Mouse (Mus musculus) erythroid progenitor cell, adult 5-6 weeks (primary cell): ENCODE measurements around the gene Pcdh17. TPM values are rescaled to one million over a fixed set of nuclear protein-coding genes. Genes with fewer than 3 reads are reported as not detected.

Experiments used
- ATAC-seq: replicated peaks from 2 replicates; pipeline ENCODE4 v1.8.0; 2016; ENCODE audit warnings: moderate number of reproducible peaks, mild to moderate bottlenecking, moderate TSS enrichment, inconsistent platforms; ENCODE audit not compliant: poor library complexity, low FRiP score, severe bottlenecking
- total RNA-seq, 2 experiments: library from RNA; stranded (forward) in 1 of 2; stranded (reverse) in 1 of 2; fragments of 150-400 nt in 1 of 2; fragments of 186-747, 209-891 nt in 1 of 2; gene quantifications; 2 replicates each; pipeline versions ENCODE4 v1.2.3 to v1.2.4; 2015 to 2017; ENCODE audit warnings: low replicate concordance in 2 of 2

Gene Pcdh17
- total RNA-seq (2015; ENCODE audit: low replicate concordance) = not detected in 2 replicates
- total RNA-seq (2017; ENCODE audit: low replicate concordance) = not detected in 2 replicates

DNA sequence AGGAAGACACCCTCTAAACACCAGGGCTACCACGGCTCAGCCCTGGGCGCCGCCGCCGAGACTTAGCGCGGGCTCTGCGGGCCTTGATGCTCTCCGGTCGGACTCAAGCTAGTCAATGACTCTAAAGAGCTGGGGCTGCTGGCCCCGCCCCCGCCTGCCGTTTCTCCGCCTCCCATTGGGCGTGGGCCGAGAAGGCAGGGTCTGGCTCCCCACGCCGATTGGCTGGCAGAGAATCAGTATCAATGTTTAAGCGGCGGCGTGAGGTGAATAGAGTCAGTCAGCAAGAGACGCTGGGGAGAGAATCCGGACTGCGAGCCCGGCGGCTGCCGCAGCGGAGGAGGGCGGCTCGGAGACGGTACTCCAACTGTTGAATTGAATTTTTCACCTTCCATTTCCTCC is at the start of gene Pcdh17:
Gene Pcdh17 (plus strand): TSS at position 276 of the 399 bp plus-strand sequence.
- ATAC-seq = peak; percentile 57; the same call in 1 of the 2 replicates

DNA sequence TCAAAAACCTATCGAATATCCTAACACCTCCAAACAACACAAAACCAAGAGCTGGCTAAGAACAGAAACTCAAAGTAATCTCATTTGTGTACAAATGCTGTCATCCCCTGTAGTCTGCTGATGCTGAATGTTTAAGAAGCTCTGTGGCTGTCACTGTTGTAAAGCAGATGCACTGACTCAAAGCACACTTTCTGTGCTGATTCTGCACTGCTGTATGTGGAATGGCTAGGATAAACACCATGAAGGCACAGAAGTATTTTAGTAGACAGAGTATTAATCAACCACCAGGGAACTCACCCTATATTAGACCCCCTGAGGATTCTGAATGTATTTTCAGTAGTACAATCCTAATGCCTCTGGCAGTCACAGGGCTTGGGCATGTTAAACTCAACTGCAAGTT is 46.2 kb upstream of the Pcdh17 start:
- ATAC-seq = no peak

DNA sequence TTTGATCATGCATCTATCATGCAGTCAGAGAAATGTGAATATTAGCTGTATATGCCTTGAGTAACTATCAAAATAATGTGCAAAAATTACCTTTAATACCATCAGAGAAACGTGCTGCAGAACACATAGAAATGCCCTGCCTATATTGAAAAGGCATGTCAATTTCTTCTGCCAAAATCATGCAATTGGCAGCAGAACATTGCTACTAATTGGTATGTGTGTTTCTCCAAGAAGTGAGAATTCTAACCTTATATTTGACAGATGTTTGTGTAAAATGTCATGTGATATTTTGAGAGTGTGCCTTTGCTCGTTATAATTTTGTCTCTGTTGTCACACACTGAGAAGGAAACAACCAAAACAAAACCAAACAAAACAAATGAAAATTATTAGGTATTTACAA is 18.6 kb upstream of the Pcdh17 start:
- no peak for ATAC-seq

DNA sequence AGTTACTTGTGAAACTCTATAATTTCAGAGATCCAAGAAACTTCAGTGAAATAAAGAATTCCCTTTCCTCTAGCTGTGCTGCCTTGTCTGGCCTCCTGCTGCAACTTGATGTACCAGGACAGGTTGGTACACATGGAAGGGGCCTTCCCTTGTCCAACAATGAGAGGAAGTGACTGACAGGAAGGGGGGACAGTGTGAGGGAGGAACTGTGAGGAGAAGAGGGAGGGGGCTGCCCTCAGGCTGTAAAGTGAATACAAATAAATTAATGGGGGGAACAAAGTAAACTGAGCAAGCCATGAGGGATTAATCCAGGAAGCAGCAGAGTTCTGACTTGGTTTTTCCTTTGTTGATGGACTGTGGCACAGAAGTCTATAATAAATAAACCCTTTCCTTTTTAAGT is 16.7 kb upstream of the Pcdh17 start:
- no peak for ATAC-seq

DNA sequence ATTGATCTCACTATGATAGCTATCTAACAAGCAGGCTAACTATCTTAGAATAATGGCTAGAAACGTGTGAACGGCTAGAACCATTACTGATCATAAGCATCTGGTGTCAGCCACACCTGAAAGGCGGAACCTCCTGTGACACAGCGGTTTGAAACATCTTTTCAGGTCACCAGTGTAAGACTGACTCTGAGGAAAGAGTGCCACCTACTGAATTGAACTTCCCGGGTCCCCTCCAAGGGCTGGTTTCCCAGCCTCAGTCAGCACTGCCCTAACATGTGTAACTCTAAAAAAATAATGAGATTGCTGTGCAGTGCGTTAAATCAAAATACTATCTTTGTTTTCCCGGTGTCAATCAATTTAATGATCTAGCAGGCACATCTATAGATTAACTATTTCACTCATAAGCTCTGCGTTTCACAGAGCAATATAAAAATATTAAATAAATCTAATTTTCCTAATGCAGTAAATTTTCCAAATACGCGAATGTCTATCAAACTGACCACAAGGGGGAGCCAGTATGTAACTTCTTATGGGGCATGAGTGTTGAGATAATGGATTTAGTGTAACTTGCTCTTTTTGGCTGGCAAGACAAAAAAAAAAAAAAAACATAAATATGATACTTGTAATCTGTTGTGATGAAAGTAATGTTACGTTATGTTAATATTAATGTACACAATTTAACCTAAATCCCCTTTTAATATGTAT is 5.1 kb upstream of the Pcdh17 start:
- ATAC-seq = no peak

DNA sequence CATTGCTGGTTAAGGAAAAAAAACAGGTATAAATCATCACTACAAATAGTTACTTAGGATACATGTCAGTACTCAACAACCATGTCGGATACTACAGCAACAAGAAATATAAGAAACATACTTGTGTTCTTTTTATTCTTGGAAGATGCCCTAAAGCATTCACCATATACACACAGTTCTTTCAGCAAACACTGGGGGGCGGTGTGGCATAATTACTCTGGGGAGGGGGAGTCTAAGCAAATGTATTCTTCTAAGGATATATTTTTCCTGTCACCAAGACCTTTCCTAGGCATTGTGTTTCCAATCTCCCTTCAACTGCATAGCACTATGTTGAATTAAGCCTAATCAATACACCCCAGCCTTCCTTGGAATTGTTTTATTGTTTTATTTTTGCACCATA is 2.5 kb upstream of the Pcdh17 start:
- no peak for ATAC-seq

DNA sequence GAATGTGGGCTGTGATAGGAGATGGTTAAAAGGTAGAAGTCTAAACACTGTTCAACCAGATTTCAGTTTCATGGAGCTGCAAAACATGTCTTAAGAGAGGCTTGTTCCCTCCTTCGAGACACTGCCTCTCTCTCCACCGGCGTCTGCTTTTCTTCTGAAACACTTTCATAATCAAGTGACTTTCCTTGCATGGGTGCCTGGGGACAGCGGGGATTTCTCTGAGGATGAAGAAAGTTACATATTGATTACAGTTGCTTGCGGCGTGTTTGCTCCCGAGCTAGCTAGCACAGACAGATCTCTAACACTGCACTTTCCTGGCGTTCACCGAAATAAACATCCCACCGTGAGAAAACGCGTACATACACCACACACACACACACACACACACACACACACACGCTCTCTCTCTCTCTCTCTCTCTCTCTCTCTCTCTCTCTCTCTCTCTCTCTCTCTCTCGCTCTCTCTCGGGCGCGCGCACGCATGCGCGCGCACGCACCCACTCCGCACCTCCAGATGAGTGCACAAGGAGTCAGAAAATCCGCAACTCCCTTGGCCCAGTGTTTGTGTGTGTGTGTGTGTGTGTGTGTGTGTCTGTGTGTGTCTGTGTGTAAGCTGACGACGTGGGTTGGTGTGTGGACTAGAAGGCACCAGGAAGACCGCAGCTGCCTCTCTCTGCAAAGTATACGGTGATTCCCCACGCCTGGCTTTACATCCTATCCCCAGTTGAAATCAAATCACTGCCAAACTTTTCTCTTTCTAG is 655 bp upstream of the Pcdh17 start:
- no peak for ATAC-seq

DNA sequence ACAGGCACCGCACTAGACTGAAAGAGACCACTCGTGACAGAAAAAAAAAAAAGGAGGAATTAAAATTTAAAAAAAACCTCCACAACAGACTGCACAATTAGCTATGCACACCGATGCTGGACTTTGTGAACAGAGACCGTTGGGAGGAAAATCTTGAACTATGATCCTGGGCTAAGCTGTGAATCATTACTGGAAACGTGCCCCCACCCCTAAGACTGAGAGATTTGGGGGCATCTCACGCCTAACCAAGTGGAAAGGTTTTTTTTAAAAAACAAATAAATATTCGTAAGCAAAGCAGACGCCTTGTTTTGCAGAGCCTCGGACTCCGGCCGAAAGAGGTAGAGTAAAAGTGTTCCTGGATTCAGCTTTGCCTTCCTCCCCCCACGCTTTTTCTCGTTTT is 398 bp downstream of the Pcdh17 start:
- ATAC-seq = no peak

DNA sequence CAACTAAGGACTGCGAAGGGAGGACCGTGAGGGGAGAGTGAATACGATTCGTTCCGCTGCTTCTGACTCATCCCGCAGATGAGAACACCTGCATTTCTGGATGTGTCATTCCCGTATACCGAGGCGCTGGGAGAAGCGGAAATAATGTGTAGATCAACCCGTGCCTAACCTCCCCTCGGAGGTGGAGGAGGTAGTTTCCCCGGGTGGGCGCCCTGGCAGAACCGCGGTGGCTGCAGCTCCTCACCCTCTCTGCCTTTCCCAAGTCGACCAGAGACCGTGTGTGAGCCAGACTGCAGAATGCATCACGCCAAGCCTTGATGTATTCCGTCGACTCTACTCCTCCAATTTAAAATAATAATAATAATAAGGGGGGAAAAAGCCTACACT is 906 bp downstream of the Pcdh17 start:
- ATAC-seq = no peak

DNA sequence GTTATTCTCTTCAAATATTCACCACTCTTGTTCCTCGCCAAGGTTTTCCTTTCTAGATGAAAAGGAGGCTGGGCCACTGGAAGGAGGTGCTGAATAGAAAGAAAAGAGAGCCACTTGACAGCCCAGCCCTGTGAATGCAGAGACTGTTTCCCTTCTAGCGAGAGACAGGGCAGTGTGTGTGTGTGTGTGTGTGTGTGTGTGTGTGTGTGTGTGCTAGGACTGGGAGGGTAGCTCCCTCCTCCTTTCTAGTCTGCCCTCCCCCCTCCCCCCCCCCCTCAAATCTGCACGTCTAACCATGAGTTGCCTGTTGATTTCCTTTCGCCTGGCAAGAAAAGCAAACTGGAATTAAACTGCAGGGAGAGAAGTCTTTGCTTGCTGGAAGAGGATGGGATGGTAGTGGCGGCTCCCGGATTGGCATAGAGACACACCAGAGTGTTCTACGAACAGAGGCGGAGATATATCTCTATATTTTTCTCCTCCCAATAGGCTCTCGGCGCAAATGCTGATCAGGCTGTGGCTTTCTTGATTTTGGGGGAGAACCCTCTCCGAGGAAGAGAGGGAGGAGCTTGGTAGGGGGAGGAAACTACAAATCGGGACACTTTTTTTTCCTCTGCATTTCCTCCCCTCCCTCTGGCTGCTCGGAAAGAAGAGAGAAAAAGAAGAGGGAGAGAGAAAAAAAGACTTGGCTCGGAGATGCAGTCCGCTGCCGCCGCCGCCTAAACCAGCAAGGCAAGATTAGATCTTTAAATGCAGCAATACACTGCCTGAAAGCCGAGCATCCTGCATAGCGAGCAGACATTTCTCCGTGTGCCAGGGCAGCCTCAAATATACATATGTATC is 1.5 kb downstream of the Pcdh17 start:
- ATAC-seq = no peak

DNA sequence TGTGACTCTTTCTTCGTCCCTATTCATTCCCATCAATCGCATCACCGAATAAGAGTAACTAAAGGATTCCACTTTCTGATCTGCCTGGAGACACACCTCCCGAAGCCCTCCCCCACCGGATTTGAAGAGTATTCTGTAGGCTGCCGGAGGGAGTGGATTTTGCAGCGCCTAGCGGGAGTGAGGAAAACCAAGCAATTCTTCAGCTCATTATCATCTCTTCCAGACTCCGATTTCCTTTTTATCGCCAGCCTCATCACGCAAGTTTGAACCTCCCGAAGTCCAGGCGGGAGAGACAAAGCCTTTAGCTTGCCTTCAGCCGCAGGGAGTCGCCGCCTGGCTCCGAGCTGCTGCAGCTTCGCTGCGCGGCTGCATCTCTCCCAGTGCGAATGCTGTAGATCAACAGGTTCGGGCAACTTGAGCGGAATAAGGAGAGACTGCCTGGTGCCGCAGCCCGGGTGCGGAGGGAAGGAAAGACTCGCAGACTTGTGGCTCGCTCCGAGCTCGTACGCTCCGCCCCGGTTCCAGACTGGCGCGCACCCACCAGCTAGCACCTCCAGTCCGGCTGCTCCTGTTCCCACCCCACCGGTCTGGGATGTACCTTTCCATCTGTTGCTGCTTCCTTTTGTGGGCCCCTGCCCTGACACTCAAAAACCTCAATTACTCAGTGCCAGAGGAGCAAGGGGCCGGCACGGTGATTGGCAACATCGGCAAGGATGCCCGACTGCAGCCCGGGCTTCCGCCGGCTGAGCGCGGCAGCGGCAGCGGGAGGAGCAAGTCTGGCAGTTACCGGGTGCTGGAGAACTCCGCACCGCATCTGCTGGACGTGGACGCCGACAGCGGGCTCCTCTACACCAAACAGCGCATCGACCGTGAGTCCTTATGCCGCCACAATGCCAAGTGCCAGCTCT is 2.4 kb downstream of the Pcdh17 start:
- no peak for ATAC-seq

DNA sequence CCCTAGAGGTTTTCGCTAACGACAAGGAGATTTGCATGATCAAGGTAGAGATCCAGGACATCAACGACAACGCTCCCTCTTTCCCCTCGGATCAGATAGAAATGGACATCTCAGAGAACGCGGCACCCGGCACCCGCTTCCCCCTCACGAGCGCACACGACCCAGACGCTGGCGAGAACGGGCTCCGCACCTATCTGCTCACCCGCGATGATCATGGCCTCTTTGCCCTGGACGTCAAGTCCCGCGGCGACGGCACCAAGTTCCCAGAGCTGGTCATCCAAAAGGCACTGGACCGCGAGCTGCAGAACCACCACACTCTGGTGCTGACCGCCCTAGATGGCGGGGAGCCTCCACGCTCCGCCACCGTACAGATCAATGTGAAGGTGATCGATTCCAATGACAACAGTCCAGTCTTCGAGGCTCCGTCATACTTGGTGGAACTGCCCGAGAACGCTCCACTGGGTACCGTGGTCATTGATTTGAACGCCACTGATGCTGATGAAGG is 3.1 kb downstream of the Pcdh17 start:
- no peak for ATAC-seq

DNA sequence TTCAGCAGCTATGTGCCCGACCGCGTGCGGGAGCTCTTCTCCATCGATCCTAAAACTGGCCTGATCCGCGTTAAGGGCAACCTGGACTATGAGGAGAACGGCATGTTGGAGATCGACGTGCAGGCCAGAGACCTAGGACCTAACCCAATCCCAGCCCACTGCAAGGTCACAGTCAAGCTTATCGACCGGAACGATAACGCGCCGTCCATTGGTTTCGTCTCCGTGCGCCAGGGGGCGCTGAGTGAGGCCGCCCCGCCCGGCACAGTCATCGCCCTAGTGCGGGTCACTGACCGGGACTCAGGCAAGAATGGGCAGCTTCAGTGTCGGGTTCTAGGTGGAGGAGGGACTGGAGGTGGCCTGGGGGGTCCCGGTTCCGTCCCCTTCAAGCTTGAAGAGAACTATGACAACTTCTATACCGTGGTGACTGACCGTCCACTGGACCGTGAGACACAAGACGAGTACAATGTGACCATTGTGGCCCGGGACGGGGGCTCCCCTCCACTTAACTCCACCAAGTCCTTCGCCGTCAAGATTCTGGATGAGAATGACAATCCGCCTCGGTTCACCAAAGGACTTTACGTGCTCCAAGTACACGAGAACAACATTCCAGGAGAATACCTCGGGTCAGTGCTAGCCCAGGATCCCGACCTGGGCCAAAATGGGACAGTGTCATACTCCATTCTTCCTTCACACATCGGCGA is 3.7 kb downstream of the Pcdh17 start:
- ATAC-seq = no peak

DNA sequence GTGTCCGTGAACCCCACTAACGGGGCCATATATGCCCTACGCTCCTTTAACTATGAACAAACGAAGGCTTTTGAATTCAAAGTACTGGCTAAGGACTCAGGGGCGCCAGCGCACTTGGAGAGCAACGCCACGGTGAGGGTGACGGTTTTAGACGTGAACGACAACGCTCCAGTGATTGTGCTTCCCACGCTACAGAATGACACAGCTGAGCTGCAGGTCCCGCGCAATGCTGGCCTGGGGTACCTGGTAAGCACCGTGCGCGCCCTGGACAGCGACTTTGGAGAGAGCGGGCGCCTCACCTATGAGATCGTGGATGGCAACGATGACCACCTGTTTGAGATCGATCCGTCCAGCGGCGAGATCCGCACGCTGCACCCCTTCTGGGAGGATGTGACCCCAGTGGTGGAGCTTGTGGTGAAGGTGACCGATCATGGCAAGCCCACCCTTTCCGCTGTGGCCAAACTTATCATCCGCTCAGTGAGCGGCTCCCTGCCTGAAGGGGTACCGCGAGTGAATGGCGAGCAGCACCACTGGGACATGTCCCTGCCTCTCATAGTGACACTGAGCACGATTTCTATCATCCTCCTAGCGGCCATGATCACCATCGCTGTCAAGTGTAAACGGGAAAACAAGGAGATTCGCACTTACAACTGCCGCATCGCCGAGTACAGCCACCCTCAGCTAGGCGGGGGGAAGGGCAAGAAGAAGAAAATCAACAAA is 4.5 kb downstream of the Pcdh17 start:
- no peak for ATAC-seq

DNA sequence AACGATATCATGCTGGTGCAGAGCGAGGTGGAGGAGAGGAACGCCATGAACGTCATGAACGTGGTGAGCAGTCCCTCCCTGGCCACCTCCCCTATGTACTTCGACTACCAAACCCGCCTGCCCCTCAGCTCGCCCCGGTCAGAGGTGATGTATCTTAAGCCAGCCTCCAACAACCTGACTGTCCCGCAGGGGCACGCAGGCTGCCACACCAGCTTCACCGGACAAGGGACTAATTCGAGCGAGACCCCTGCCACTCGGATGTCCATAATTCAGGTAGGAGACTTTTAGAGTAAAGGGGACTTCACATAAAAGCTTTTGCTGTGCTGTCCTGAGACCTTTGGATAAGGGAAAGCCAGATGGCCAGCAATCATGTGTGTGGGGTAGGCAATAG is 5.0 kb downstream of the Pcdh17 start:
- no peak for ATAC-seq

DNA sequence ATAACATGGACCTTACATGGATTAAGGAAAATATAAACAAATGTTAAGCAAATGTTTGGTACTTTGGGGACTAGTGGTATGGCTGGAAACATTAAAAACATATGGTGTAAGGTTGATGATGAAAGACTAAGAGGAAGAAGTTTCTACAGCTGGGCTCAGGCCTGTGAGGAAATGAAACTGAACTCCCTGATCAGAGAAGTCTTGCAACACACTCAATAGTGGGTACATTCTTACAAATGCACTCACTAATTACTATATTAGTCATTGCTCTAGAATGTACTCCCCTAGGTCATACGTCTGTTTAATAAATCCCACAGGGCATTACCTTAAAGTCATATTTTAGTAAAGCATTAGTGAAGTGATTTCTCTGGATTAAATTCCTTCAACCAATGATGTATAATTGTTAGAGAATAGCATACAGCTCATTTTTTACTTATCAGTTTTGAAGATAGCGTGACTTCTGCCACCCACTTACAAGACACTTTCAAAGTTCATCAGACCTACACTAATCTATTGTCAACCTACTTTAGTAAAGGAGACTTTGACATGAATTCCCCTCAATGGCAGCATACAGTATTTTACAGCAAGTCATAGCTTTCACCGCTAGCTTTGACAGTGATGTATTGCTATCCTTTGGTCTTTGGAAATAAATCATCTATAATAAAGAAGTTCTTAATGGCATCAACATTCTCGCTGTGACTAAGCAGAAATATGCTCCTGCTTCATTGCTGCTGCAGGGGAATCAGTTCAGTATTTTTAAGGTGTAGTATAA is 10.9 kb downstream of the Pcdh17 start:
- no peak for ATAC-seq

DNA sequence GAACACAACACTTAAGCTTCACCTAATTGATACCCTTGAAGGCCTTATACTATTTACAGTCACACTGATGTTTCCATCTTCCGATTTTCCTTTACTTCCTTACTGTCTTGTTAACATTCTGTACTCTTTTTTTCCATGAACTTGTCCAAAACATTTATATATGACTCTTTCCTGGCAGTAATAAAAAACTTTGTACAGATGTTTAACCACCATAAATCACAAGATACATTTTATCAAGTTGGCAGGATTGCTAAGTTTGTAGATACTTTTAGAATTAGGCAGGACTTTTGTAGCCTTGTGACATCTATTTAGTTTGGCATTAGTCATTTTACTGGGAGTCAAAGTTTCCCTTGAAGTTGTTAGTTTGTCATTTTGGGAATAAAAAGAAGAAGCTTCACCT is 32.1 kb downstream of the Pcdh17 start:
- no peak for ATAC-seq
